Mouse (Mus musculus): Measurements from ENCODE around the gene Fkrp. TPM values are rescaled to one million over a fixed set of nuclear protein-coding genes. Genes with fewer than 3 reads are reported as not detected.
A peak's percentile ranks its signal among the peaks of the same experiment; 100 is the strongest.

Fkrp gene
- polyA plus RNA-seq, 1 experiment from 2014 or later = 18.8 TPM

DNA sequence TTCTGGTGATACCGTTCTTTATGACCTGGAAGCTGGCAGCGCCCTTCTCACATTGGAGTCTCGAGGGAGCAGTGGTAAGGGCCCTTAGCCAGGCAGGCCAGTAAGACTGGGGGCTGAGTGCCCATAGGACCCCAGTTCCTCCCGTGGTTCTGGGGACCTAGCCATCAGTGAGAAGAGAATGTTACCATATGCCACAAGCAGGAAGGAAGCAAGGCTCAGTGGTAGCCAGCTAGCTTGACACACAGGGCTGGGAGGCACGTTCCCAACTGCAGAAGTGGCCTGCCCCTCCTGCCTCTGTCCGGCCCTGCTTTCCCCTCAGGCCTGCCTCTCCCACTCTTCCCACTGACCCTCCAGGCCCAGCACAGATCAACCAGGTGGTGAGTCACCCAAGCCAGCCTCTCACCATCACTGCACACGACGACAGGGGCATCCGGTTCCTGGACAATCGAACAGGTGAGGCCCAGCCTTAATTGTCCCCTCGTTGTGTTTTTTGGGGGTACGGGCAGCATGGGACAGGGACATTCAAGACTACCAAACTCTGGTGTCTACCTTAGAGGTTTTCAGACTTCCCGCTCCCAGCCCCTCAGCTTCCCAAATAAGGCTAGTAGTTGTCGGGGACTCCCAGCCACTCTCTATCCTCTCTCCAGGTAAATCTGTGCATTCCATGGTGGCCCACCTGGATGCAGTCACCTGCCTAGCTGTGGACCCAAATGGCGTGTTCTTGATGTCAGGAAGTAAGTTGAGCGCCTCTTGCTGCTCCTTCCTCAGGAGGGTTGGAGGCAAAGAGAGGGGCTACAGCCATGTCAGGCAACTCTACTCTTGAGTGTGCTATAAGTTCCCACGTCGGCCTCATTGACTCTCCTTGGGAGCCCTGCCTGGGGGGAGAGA lies 21.6 kb upstream of the Fkrp start:
- DNase-seq (ENCODE audit: low spot score) = no peak

- no peak for DNase-seq (ENCODE audit: low spot score)
Measured at GRCm38 (mm10) chr7:16830449-16830848, 13.9 kb upstream of the Fkrp start.

DNA sequence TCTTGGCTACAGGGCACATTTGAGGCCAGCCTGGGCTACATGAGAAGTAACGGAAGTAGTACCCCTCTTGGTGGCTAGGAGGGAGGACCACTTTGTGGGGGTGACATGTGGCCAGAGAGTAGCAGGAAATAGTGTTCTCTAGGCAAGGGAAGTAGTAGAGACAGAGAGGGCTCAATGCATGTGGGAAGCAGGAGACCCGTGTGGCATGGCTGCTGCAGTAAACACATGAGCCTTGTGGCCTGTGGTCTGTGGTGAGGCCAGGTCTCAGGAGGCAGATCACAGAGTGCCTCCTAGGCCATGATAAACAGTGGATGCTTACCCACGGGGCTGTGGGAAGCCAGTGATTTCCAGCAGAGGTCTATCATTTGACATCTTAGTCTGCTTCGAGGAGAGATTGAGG lies 10.7 kb upstream of the Fkrp start:
- no peak for DNase-seq (ENCODE audit: low spot score)

GRCm38 (mm10) chr7:16826571-16826970 lies 10.0 kb upstream of the Fkrp start:
- no peak for DNase-seq (ENCODE audit: low spot score)

DNA sequence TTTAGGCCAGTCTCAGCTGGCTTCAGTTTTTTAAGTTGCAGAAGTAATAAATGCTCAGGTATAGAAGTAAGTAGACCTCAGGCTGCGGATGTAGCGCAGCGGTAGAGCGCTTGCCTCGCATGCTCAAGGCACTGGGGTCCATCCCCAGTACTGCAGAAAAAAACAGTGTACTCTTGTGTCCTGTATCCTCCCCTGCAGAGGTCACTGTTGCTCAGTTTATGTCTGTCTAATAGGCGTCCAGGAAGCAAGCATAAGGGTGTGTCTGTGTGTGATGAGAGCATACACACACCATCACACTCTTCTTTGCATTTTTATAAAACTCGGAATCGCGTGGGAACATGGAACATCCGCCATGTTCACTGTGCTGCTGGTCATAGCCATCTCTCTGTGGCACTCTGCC lies 9.3 kb upstream of the Fkrp start:
- DNase-seq (ENCODE audit: low spot score) = peak; percentile 59

GRCm38 (mm10) chr7:16823734-16824133 lies 7.2 kb upstream of the Fkrp start:
- DNase-seq (ENCODE audit: low spot score) = no peak

GRCm38 (mm10) chr7:16821669-16822101 lies 5.2 kb upstream of the Fkrp start:
- no peak for DNase-seq (ENCODE audit: low spot score)

DNA sequence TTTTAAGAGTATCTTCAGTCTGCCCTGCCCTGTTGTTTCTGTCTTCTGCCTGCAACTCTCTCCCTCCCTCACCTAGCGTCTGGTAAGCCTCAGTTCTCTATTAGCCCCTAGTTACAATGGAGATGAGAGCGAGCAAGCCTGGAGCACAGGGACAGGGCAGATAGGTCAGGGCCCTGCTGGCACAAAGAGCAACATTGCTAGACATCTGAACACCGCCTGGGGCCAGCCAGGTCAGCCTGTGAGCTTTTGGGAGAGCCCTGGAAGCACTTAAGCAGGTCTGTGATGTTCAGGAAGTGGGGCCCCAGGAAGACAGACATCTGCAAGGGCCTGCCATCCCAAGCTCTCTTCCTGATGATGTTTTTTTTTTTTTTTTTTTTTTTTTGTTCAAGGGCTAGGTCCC lies 4.6 kb upstream of the Fkrp start:
- no peak for DNase-seq (ENCODE audit: low spot score)

- DNase-seq (ENCODE audit: low spot score) = no peak
Measured at GRCm38 (mm10) chr7:16820271-16820763, 3.8 kb upstream of the Fkrp start.

GRCm38 (mm10) chr7:16819794-16820193 lies 3.3 kb upstream of the Fkrp start:
- no peak for DNase-seq (ENCODE audit: low spot score)

GRCm38 (mm10) chr7:16817693-16818092 lies 1.2 kb upstream of the Fkrp start:
- DNase-seq (ENCODE audit: low spot score) = no peak

DNA sequence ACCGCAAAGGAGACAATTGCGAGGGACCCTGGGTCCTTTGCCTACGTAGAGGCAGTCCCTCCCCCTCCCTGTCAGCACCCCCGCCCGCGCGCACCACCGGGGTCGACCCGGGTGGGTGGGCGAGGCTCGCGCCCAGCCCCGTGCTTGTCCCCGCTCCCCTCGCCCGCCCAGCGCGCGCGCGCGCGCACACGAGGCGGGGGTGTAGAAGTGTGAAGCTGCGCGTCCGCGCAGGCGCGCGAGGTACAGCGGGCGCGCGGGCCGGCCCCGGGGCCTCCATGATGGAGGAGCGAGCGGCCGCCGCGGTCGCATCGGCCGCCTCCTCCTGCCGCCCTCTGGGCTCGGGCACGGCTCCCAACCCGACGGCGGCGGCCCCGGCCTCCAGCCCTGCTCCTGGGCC lies 456 bp downstream of the Fkrp start:
- DNase-seq (ENCODE audit: low spot score) = peak; percentile 92

DNA sequence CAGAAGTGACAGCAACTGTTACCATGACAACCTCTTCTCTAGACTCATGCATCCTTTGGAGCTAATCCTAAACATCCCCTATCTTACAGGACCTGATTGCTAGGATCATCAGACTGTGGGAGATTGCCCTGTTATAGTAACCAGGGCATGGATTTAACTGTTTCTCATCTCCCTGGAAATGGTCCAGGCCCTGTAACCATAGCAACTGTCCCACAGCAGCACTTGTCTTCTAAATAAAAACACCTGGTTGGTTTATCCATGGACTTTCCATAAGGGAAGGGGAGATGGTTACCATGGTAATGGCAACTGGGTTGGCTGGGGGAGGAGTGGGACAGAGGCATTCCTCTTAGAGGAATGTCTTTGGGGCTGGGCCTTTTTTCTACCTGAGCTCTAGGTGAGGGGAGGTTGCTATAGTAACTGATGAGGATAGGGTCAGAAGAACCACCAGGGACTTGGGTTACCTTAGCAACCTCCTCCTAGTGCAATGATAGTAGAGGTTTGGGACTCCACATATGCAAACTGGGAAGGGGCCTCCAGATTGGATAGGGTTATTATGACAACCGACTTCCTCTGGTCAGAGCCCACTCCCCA lies 1.1 kb downstream of the Fkrp start, which contains the start of gene Strn4:
Gene Strn4, plus strand, starts transcription at position 539 of the 591 bp plus-strand sequence.
- DNase-seq (ENCODE audit: low spot score) = no peak

- no peak for DNase-seq (ENCODE audit: low spot score)
Measured at GRCm38 (mm10) chr7:16812505-16812904, 4.0 kb downstream of the Fkrp start.

DNA sequence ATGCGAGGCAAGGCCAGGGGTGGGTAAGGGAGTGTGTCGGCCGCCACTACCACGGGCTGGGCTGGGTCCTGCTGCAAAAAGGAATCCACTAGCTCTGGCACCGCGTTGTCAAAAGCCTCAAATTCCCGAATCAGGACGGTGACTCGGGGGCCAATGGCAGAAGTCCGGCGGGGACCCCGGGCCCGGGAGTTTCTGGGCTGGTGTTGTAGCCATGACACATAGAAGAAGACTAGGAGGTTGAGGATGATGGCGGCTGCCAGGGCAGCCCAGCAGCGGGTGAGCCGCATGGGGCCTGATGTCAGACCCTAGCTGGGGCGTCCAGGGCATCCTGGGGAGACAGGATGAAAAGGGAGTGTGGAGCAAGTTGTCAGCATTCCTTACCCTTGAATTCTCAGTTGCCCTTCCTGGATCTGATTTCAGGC lies 4.9 kb downstream of the Fkrp start:
- DNase-seq (ENCODE audit: low spot score) = no peak

- DNase-seq (ENCODE audit: low spot score) = no peak
Measured at GRCm38 (mm10) chr7:16810920-16811648, 5.4 kb downstream of the Fkrp start.

DNA sequence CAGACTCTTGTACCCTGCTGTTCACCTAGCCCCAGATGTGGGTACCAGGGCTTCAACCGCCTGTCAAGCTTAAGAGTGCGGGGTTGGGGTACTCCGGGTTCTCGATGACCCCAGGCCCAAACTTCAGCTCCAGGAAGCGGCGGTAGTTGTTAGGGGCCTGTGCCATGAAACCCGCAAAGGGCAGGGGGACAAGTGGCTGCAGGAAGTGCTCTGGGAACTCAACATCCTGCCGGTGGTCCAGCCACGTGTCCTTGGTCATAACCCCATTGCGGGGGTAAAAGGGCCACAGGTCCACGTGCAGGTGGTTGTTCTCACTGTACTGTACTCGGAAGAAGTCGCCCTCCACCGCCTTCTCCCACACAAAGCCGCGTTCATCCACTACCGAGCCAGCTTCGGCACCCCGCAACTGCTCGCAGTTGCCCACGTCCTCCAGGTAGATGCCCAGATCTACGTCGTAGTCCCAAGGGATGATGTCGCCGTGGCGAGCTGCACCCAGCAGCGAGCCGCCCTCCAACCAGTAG lies 6.1 kb downstream of the Fkrp start:
- no peak for DNase-seq (ENCODE audit: low spot score)

DNA sequence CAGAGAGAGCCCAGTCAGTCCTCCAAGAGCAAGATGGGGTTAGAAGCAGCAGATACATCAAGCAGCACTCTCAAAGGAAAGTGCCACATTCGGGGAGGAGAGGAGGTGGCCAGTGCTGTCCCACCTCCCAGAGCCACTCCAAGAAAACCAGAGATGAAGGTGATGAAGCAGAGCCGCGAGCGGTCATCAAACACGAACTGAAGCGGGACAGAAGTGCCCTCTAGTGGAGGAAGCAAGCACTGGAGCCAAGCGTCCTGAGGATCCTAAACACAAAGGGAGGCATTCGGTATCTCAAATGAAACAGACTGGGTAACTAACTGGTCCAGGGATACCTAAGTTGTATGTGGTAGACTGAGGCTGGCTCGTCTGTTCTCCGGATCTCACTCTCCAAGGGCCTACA lies 6.8 kb downstream of the Fkrp start:
- peak; percentile 72 for DNase-seq (ENCODE audit: low spot score)

GRCm38 (mm10) chr7:16808647-16809046 lies 7.9 kb downstream of the Fkrp start:
- DNase-seq (ENCODE audit: low spot score) = no peak

GRCm38 (mm10) chr7:16807936-16808335 lies 8.6 kb downstream of the Fkrp start:
- no peak for DNase-seq (ENCODE audit: low spot score)

GRCm38 (mm10) chr7:16804409-16805028 lies 12.0 kb downstream of the Fkrp start:
- peak; percentile 71 for DNase-seq (ENCODE audit: low spot score)

Data from thymus, postnatal 0 days (tissue).